Mouse (Mus musculus) neural tube, embryonic 14.5 days (tissue): ENCODE results near the gene Rgl3. TPM values are rescaled to one million over a fixed set of nuclear protein-coding genes. Genes with fewer than 3 reads are reported as not detected.

Source experiments
- ATAC-seq: fragments of 200-750 bp; cut with Nextera tagmentation; 2 replicates; pipeline ENCODE4 v1.8.0; 2017; ENCODE audit warnings: low read depth, mild to moderate bottlenecking, moderate TSS enrichment, moderate library complexity
- H3K27ac ChIP-seq: fragments of 300-500 bp; sonication (generic); 2 replicates; pipeline ENCODE4 v1.5.1; 2014; ENCODE audit warnings: low read depth, mild to moderate bottlenecking, control low read depth, low read length, moderate library complexity, mixed read lengths
- H3K27me3 ChIP-seq: fragments of 300-500 bp; sonication (generic); 2 replicates; pipeline ENCODE4 v1.6.1; 2014; ENCODE audit warnings: low read length; ENCODE audit not compliant: control insufficient read depth, insufficient read depth
- H3K36me3 ChIP-seq: fragments of 300-500 bp; sonication (generic); 2 replicates; pipeline ENCODE4 v1.6.1; 2014; ENCODE audit warnings: low read length, mixed read lengths; ENCODE audit not compliant: control insufficient read depth, insufficient read depth
- H3K4me1 ChIP-seq: fragments of 300-500 bp; sonication (generic); 2 replicates; pipeline ENCODE4 v1.6.1; 2014; ENCODE audit warnings: low read length; ENCODE audit not compliant: control insufficient read depth, insufficient read depth
- H3K4me2 ChIP-seq: fragments of 300-500 bp; sonication (generic); 2 replicates; pipeline ENCODE4 v1.6.1; 2014; ENCODE audit warnings: mild to moderate bottlenecking, low read depth, low read length, control low read depth
- H3K4me3 ChIP-seq: fragments of 300-500 bp; sonication (generic); 2 replicates; pipeline ENCODE4 v1.5.1; 2014; ENCODE audit warnings: low read depth, low read length, control low read depth, mixed read lengths
- H3K9ac ChIP-seq: fragments of 300-500 bp; sonication (generic); replicated peaks from 2 replicates; pipeline ENCODE4 v1.6.1; 2014; ENCODE audit warnings: low read depth, mild to moderate bottlenecking, control low read depth, low read length, mixed read lengths
- H3K9me3 ChIP-seq: fragments of 300-500 bp; sonication (generic); 2 replicates; pipeline ENCODE4 v1.6.1; 2016; ENCODE audit warnings: low read length; ENCODE audit not compliant: control insufficient read depth
- WGBS: fragments of 180-500 bp; shearing (Covaris S2); extraction: QIAGEN DNeasy Blood & Tissue Kit; methylation state at CpG from one replicate; pipeline ENCODE4 v1.1.7; 2014; 5-methylcytosine and 5-hydroxymethylcytosine counted together
- polyA plus RNA-seq: library from polyadenylated mRNA; unstranded; fragments of >200 nt; fragmentation: Nextera tagmentation; extraction: Ambion mirVana; gene quantifications from 2 replicates; pipeline ENCODE4 v1.2.1, GENCODE M21; 2014

The Rgl3 gene
- polyA plus RNA-seq, 1 experiment from 2014 or later: 1.8 TPM

DNA sequence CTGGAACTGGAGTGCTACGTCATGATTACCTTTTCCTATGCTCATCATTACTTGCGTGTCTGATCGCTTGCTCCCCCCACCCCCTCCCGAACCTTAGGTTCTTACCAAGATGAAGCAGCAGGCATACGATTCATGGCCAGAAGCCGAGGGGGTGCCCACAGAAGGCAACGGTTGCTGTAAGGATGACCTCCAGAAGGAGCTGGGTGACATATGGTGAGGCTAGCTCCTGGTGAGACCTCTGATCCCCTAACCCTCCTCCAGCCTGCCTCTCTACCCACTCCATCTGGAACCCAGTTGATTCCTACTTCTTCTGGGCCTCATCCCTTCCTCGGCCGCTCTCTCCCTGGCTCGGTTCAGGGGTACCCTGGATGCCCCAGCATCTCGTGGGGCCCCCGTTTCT lies 55.2 kb downstream of the Rgl3 start:
- WGBS: 94% methylated on average over 12 of the region's 12 CpGs

DNA sequence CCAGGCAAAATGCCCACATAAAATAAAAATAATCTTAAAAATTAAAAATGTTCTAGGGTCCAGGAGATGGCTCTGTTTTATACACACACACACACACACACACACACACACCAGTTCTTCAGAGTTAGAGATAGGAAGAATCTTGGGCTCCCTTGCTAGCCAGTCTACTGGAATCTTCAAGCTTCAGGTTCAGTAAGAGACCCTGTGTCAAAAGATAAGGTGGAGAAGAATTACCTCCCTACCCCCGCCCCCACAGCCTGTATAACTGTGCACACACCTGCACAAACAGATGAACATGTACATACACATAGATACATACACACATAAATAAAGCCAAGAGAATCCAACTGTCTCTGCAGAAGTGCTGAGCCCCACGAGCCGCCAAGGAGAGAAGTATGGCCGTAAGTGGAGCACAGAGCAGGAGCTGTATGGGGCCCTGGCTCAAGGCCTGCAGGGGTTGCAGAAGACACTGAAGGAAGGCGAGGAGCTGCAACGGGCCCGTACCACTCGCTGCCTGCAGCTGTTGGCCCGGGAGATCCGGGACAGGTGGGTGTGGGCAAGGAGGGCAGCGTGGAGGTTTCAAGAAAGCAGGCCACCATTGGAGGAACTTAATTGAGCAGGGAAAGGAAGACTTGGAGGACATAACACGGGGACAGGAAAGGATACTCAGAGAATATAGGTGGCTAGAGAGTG lies 56.7 kb downstream of the Rgl3 start:
- no peaks in the 10 kb centered on the region for H3K9me3 ChIP-seq
- no peak overlapping the region for H3K4me2 ChIP-seq
- 0 out of 2 replicates have a peak, but pooled peaks cover under 1% of the 10 kb centered on the region for H3K4me1 ChIP-seq
- 61% methylated on average over 12 of the region's 12 CpGs for WGBS
- no peak for ATAC-seq
- no peak overlapping the region for H3K9ac ChIP-seq
- no peaks in the 10 kb centered on the region for H3K36me3 ChIP-seq
- no peak overlapping the region for H3K27ac ChIP-seq
- no peaks in the 10 kb centered on the region for H3K27me3 ChIP-seq
- no peak overlapping the region for H3K4me3 ChIP-seq

More for the DNA sequence above, 55.2 kb downstream of the Rgl3 start:
- no peaks in the 10 kb centered on the region for H3K27me3 ChIP-seq
- peaks cover 9% of the 10 kb centered on the region for H3K4me1 ChIP-seq
- no peak overlapping the region for H3K9ac ChIP-seq
- H3K27ac ChIP-seq: no peak overlapping the region
- ATAC-seq: no peak
- no peak overlapping the region for H3K4me2 ChIP-seq
- no peak overlapping the region for H3K4me3 ChIP-seq
- no peaks in the 10 kb centered on the region for H3K36me3 ChIP-seq
- H3K9me3 ChIP-seq: no peaks in the 10 kb centered on the region

DNA sequence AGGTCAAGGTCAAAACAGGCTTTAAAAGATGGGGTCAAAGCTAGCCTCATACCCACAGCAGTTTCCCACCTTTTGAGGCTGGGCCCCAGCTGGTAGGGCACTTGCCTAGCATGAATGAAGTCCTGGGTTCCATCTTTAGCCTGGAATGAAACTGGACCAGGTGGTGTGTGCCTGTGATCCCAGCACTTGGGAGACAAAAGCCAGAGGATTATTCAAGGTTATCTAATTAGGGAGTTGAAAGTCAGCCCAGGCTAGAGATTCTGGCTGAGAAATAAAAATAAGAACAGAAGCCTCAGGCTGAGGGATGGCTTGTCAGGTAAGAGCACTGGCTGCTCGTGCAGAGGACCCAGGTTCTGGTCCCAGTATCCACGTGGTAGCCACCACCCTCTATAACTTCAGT lies 57.2 kb downstream of the Rgl3 start:
- Histone ChIP-seq H3K9me3 (no peaks in the 10 kb centered on the region), H3K4me3 (no peak overlapping the region), H3K9ac (no peak overlapping the region), H3K27me3 (no peaks in the 10 kb centered on the region), H3K27ac (no peak overlapping the region), H3K4me2 (no peak overlapping the region), H3K4me1 (no peaks in the 10 kb centered on the region), H3K36me3 (no peaks in the 10 kb centered on the region)
- no peak for ATAC-seq
- WGBS: 56% methylated on average over 2 of the region's 2 CpGs

GRCm38 (mm10) chr9:21929208-21929607 lies 60.0 kb downstream of the Rgl3 start:
- Histone ChIP-seq H3K27ac (no peak overlapping the region), H3K4me3 (no peak overlapping the region), H3K4me1 (peaks cover 7% of the 10 kb centered on the region), H3K9ac (no peak overlapping the region), H3K27me3 (no peaks in the 10 kb centered on the region), H3K9me3 (no peaks in the 10 kb centered on the region), H3K36me3 (no peaks in the 10 kb centered on the region), H3K4me2 (no peak overlapping the region)
- ATAC-seq: no peak
- 80% methylated on average over 3 of the region's 3 CpGs for WGBS

GRCm38 (mm10) chr9:21927208-21927753 lies 62.0 kb downstream of the Rgl3 start, which contains the start of the genes Ccdc159 and Tmem205:
Ccdc159 (plus strand) TSS chr9:21927471.
Tmem205 (minus strand) TSS chr9:21927556.
- Histone ChIP-seq H3K36me3 (no peaks in the 10 kb centered on the region), H3K9ac (peak within 1 kb of the TSS; percentile 56), H3K4me2 (peak within 1 kb of the TSS; percentile 56), H3K27ac (peak within 1 kb of the TSS; percentile 52; the same call in 1 of the 2 replicates), H3K27me3 (no peaks in the 10 kb centered on the region), H3K4me1 (peaks cover 7% of the 10 kb centered on the region), H3K9me3 (no peaks in the 10 kb centered on the region), H3K4me3 (peak within 1 kb of the TSS; percentile 50)
- peak; percentile 97 for ATAC-seq
- under 1% methylated on average over 28 of the region's 28 CpGs for WGBS

GRCm38 (mm10) chr9:21926784-21927183 lies 62.5 kb downstream of the Rgl3 start:
- no peak for ATAC-seq
- Histone ChIP-seq H3K4me3 (peak overlapping the region; percentile 50), H3K9ac (peak overlapping the region; percentile 56), H3K9me3 (no peaks in the 10 kb centered on the region), H3K36me3 (no peaks in the 10 kb centered on the region), H3K4me1 (peaks cover 7% of the 10 kb centered on the region), H3K27ac (no peak overlapping the region; the same call in 1 of the 2 replicates), H3K4me2 (peak overlapping the region; percentile 56), H3K27me3 (no peaks in the 10 kb centered on the region)
- WGBS: 3% methylated on average over 6 of the region's 6 CpGs

GRCm38 (mm10) chr9:21926155-21926554 lies 63.1 kb downstream of the Rgl3 start:
- Histone ChIP-seq H3K9ac (no peak overlapping the region), H3K27ac (no peak overlapping the region; the same call in 1 of the 2 replicates)
- WGBS: 81% methylated on average over 6 of the region's 6 CpGs

DNA sequence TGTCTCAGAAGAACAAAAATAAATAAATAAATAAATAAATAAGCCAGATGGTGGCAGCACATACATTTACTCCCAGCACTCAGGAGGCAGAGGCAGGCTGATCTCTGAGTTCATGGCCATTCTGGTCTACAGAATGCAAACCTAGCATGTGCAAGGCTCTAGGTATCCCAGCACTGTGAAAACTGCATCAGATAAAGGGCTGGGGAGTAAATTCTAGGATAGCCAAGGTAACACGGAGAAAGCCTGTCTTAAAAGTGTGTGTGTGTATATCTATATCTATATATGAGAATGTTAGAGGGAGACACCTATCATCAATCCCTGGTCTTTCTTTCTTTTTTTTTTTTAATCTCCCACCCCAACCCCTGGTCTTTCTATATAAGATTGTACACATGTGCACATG lies 63.7 kb downstream of the Rgl3 start:
- Histone ChIP-seq H3K4me3 (no peak overlapping the region), H3K9me3 (no peaks in the 10 kb centered on the region), H3K9ac (no peak overlapping the region), H3K4me1 (peaks cover 7% of the 10 kb centered on the region), H3K27me3 (no peaks in the 10 kb centered on the region), H3K4me2 (no peak overlapping the region), H3K27ac (no peak overlapping the region), H3K36me3 (no peaks in the 10 kb centered on the region)
- WGBS: 97% methylated on average over 1 of the region's 1 CpGs
- ATAC-seq: no peak

More at GRCm38 (mm10) chr9:21926155-21926554, 63.1 kb downstream of the Rgl3 start:
- ATAC-seq: no peak
- H3K4me3 ChIP-seq: peak overlapping the region; percentile 50
- no peaks in the 10 kb centered on the region for H3K27me3 ChIP-seq
- H3K36me3 ChIP-seq: no peaks in the 10 kb centered on the region
- H3K9me3 ChIP-seq: no peaks in the 10 kb centered on the region
- H3K4me1 ChIP-seq: peaks cover 7% of the 10 kb centered on the region
- H3K4me2 ChIP-seq: peak overlapping the region; percentile 56

- Histone ChIP-seq H3K4me1 (peaks cover 7% of the 10 kb centered on the region), H3K27ac (no peak overlapping the region), H3K27me3 (no peaks in the 10 kb centered on the region), H3K4me3 (no peak overlapping the region), H3K9ac (no peak overlapping the region), H3K4me2 (no peak overlapping the region), H3K9me3 (no peaks in the 10 kb centered on the region), H3K36me3 (no peaks in the 10 kb centered on the region)
- 88% methylated on average over 3 of the region's 3 CpGs for WGBS
- ATAC-seq: no peak
Measured at GRCm38 (mm10) chr9:21925034-21925433, 64.2 kb downstream of the Rgl3 start.
